Mouse (Mus musculus): ENCODE data around the gene Fam189a1. TPM values are rescaled to one million over a fixed set of nuclear protein-coding genes. Genes with fewer than 3 reads are reported as not detected.

Fam189a1 gene
- total and polyA plus RNA-seq, 3 experiments: 0.10 TPM; not detected in 2

DNA sequence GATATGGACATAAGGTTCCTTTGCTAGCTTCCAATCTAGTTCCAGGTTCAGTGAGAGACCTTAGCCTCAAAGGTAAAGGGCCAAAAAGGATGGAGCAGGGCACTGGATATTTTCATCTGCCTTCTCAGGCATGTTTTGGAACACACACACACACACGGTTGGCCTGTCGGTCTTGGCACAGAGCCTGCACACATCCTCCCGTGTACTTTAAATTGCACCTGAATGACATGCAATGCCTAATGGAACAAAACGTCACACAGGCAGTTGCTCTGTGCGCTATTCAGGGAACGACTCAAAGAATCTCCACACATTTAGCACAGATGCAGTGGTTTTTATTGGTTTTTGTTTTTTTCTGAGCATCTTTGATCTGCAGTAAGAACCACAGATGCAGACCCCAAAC is 11.5 kb downstream of the Fam189a1 start:
- no peaks in the 10 kb centered on the region for H3K36me3 ChIP-seq (replicated peaks in 1 of 2; ENCODE audit: control insufficient read depth in 1 of 2, insufficient read depth in 1 of 2, low read length in 1 of 2)
- TF ChIP-seq ZC3H11A (IDR thresholded peaks at IDR 0.05; ENCODE audit: low read depth, low read length): no peak
- TF ChIP-seq USF1 (IDR thresholded peaks at IDR 0.05; ENCODE audit: low read depth, low read length): no peak
- no peak for TF ChIP-seq RCOR1 (conservative IDR thresholded peaks at IDR 0.05; ENCODE audit: low read depth, low read length)
- no peak for TF ChIP-seq MYC (IDR thresholded peaks at IDR 0.05; ENCODE audit: low read depth, low read length)
- TF ChIP-seq NELFE (IDR thresholded peaks at IDR 0.05; ENCODE audit: low read depth, low read length): no peak
- no peak for TF ChIP-seq MEF2A (IDR thresholded peaks at IDR 0.05; ENCODE audit: borderline replicate concordance, low read depth, low read length)
- no peak for TF ChIP-seq POLR2AphosphoS2 (IDR thresholded peaks at IDR 0.05; ENCODE audit: low read depth, low read length)
- TF ChIP-seq USF2 (conservative IDR thresholded peaks at IDR 0.05; ENCODE audit: low read depth, low read length): no peak
- TF ChIP-seq CHD2 (IDR thresholded peaks at IDR 0.05; ENCODE audit: low read length): no peak
- no peak for TF ChIP-seq ETS1 (conservative IDR thresholded peaks at IDR 0.05; ENCODE audit: low read depth, low read length)
- in situ Hi-C loops (cut with MboI; ENCODE audit: low pct_ligation_motif_present, low pct_unique_long_range_greater_than_20kb, low sequenced_read_pairs): no loop called here
- peaks cover under 1% of the 10 kb centered on the region for H3K27me3 ChIP-seq (replicated peaks)
- H3K4me3 ChIP-seq (replicated peaks in 1 of 3; ENCODE audit: low read depth in 2 of 3, low read length in 2 of 3, poor library complexity in 1 of 3): no peak overlapping the region
- H3K4me2 ChIP-seq (ENCODE audit: insufficient read depth, low read depth, poor library complexity, severe bottlenecking): no peak overlapping the region
- no peak overlapping the region for H3K9ac ChIP-seq (ENCODE audit: insufficient read depth, low read depth)
- dilution Hi-C loops (cut with MboI; ENCODE audit: extremely low pct_ligation_motif_present, extremely low pct_unique_long_range_greater_than_20kb, low sequenced_read_pairs): no loop called here
- DNase-seq (ENCODE audit: extremely low read depth): no peak
- peaks cover 42% of the 10 kb centered on the region for H3K9me3 ChIP-seq (replicated peaks; ENCODE audit: low read length)
- H3K27ac ChIP-seq (ENCODE audit: insufficient read depth, low read depth): no peak overlapping the region
- no peaks in the 10 kb centered on the region for H3K4me1 ChIP-seq (ENCODE audit: control insufficient read depth in 1 of 2, insufficient read depth in 2 of 2)
- H3K79me2 ChIP-seq (replicated peaks; ENCODE audit: control insufficient read depth, extremely low read depth, insufficient read depth, poor library complexity, severe bottlenecking): no peaks in the 10 kb centered on the region

GRCm38 (mm10) chr7:65141907-65142698 is 14.3 kb downstream of the Fam189a1 start:
- Histone ChIP-seq H3K79me2 (replicated peaks; ENCODE audit: control insufficient read depth, extremely low read depth, insufficient read depth, poor library complexity, severe bottlenecking) (no peaks in the 10 kb centered on the region), H3K36me3 (replicated peaks in 1 of 2; ENCODE audit: control insufficient read depth in 1 of 2, insufficient read depth in 1 of 2, low read length in 1 of 2) (no peaks in the 10 kb centered on the region), H3K4me1 (ENCODE audit: control insufficient read depth in 1 of 2, insufficient read depth in 2 of 2) (no peaks in the 10 kb centered on the region), H3K27me3 (replicated peaks) (peaks cover 3% of the 10 kb centered on the region), H3K4me3 (replicated peaks in 1 of 3; ENCODE audit: low read depth in 2 of 3, low read length in 2 of 3, poor library complexity in 1 of 3) (no peak overlapping the region), H3K4me2 (ENCODE audit: insufficient read depth, low read depth, poor library complexity, severe bottlenecking) (no peak overlapping the region), H3K9me3 (replicated peaks; ENCODE audit: low read length) (peaks cover 32% of the 10 kb centered on the region), H3K9ac (ENCODE audit: insufficient read depth, low read depth) (no peak overlapping the region), H3K27ac (ENCODE audit: insufficient read depth, low read depth) (no peak overlapping the region)
- dilution Hi-C loops (cut with MboI; ENCODE audit: extremely low pct_ligation_motif_present, extremely low pct_unique_long_range_greater_than_20kb, low sequenced_read_pairs): no loop called here
- DNase-seq (ENCODE audit: extremely low read depth): no peak
- TF ChIP-seq JUN (IDR thresholded peaks at IDR 0.05; ENCODE audit: insufficient read depth, low read depth, low read length) (no peak), EP300 (IDR thresholded peaks at IDR 0.05; ENCODE audit: low read length) (no peak)
- in situ Hi-C loops (cut with MboI; ENCODE audit: low pct_ligation_motif_present, low pct_unique_long_range_greater_than_20kb, low sequenced_read_pairs): no loop called here

GRCm38 (mm10) chr7:65140832-65141231 is 15.5 kb downstream of the Fam189a1 start:
- Histone ChIP-seq H3K9ac (ENCODE audit: insufficient read depth, low read depth) (no peak overlapping the region), H3K4me2 (ENCODE audit: insufficient read depth, low read depth, poor library complexity, severe bottlenecking) (no peak overlapping the region), H3K27ac (ENCODE audit: insufficient read depth, low read depth) (no peak overlapping the region), H3K79me2 (replicated peaks; ENCODE audit: control insufficient read depth, extremely low read depth, insufficient read depth, poor library complexity, severe bottlenecking) (no peaks in the 10 kb centered on the region), H3K4me1 (ENCODE audit: control insufficient read depth in 1 of 2, insufficient read depth in 2 of 2) (no peaks in the 10 kb centered on the region), H3K36me3 (replicated peaks in 1 of 2; ENCODE audit: control insufficient read depth in 1 of 2, insufficient read depth in 1 of 2, low read length in 1 of 2) (no peaks in the 10 kb centered on the region), H3K27me3 (replicated peaks) (peaks cover 3% of the 10 kb centered on the region), H3K9me3 (replicated peaks; ENCODE audit: low read length) (peaks cover 30% of the 10 kb centered on the region), H3K4me3 (replicated peaks in 1 of 3; ENCODE audit: low read depth in 2 of 3, low read length in 2 of 3, poor library complexity in 1 of 3) (no peak overlapping the region)
- in situ Hi-C loops (cut with MboI; ENCODE audit: low pct_ligation_motif_present, low pct_unique_long_range_greater_than_20kb, low sequenced_read_pairs): no loop called here
- dilution Hi-C loops (cut with MboI; ENCODE audit: extremely low pct_ligation_motif_present, extremely low pct_unique_long_range_greater_than_20kb, low sequenced_read_pairs): no loop called here
- no peak for DNase-seq (ENCODE audit: extremely low read depth)
- TF ChIP-seq HCFC1 (IDR thresholded peaks at IDR 0.05; ENCODE audit: low read depth, low read length) (no peak), ZNF384 (IDR thresholded peaks at IDR 0.05; ENCODE audit: low read depth, low read length) (no peak), NRF1 (IDR thresholded peaks at IDR 0.05; ENCODE audit: low read depth, low read length) (no peak), IRF4 (IDR thresholded peaks at IDR 0.05; ENCODE audit: low read depth, low read length) (no peak), E2F4 (IDR thresholded peaks at IDR 0.05; ENCODE audit: insufficient replicate concordance, low read depth, low read length) (no peak), JUN (IDR thresholded peaks at IDR 0.05; ENCODE audit: insufficient read depth, low read depth, low read length) (no peak), MAX (IDR thresholded peaks at IDR 0.05; ENCODE audit: low read length) (no peak), ZMIZ1 (IDR thresholded peaks at IDR 0.05; ENCODE audit: low read depth, low read length) (no peak), GABPA (IDR thresholded peaks at IDR 0.05; ENCODE audit: insufficient replicate concordance, low read depth, low read length) (no peak), ELF1 (IDR thresholded peaks at IDR 0.05; ENCODE audit: low read depth, low read length) (no peak), POLR2A (IDR thresholded peaks at IDR 0.05; ENCODE audit: low read depth, low read length) (no peak), MEF2A (IDR thresholded peaks at IDR 0.05; ENCODE audit: borderline replicate concordance, low read depth, low read length) (no peak), KAT2A (IDR thresholded peaks at IDR 0.05; ENCODE audit: insufficient replicate concordance, low read length) (no peak), PAX5 (IDR thresholded peaks at IDR 0.05; ENCODE audit: low read length) (no peak), JUND (conservative IDR thresholded peaks at IDR 0.05; ENCODE audit: low read depth, low read length) (no peak), CHD2 (IDR thresholded peaks at IDR 0.05; ENCODE audit: low read length) (no peak), POLR2AphosphoS2 (IDR thresholded peaks at IDR 0.05; ENCODE audit: low read depth, low read length) (no peak), EP300 (IDR thresholded peaks at IDR 0.05; ENCODE audit: low read length) (no peak)
